Mouse (Mus musculus) cortical plate, adult 2 months (tissue): ENCODE results near the gene Gdf11.

Experiments used
- CTCF ChIP-seq: fragments of 200-500 bp; IDR thresholded peaks from 2 replicates; pipeline ENCODE4 v1.5.1; 2011; ENCODE audit warnings: mild to moderate bottlenecking, control low read depth, low read length; ENCODE audit not compliant: insufficient read depth; ENCODE audit errors: extremely low read depth
- POLR2A ChIP-seq: fragments of 200-500 bp; IDR thresholded peaks from 2 replicates; pipeline ENCODE4 v1.6.1; 2011; ENCODE audit warnings: mild to moderate bottlenecking, low read length, control low read depth; ENCODE audit not compliant: insufficient read depth; ENCODE audit errors: extremely low read depth

DNA sequence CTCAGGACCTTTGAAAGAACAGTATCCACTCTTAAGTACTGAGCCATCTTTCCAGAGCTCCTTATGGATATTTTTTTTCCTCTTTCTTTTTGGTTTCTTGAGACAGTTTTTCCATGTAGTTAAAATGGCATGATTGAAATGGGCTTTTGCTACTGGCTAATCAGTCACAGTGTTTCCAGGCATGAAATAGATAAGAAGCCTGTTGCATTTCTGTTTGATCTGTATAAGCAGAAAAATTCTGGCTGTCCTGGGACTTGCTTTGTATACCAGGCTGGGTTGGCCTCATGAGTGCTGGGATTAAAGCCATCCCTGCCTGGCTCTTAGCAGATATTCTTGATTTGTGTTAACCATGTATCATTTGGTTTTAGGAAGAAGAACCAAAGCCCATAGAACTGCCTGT, 52.1 kb downstream of the Gdf11 start:
- no peak for TF ChIP-seq POLR2A
- TF ChIP-seq CTCF: no peak
